Mouse (Mus musculus) neural tube, embryonic 12.5 days (tissue): Measurements from ENCODE around the gene Kctd11. TPM values are rescaled to one million over a fixed set of nuclear protein-coding genes. Genes with fewer than 3 reads are reported as not detected.
A peak's percentile ranks its signal among the peaks of the same experiment; 100 is the strongest.
"Not testable (repeated sequence)": the region's sequence is repeated elsewhere in the genome, so short reads cannot be mapped to it uniquely, and the experiment has no call there.

Source experiments
- ATAC-seq: fragments of 200-750 bp; cut with Nextera tagmentation; 2 replicates; pipeline ENCODE4 v1.8.0; 2017; ENCODE audit warnings: low read depth, mild to moderate bottlenecking, moderate TSS enrichment, moderate library complexity; ENCODE audit not compliant: low FRiP score
- H3K27ac ChIP-seq: fragments of 300-500 bp; sonication (generic); 2 replicates; pipeline ENCODE4 v1.5.1; 2016
- H3K27me3 ChIP-seq: fragments of 300-500 bp; sonication (generic); replicated peaks from 2 replicates; pipeline ENCODE4 v1.6.1; 2016; ENCODE audit warnings: mild to moderate bottlenecking
- H3K36me3 ChIP-seq: fragments of 300-500 bp; sonication (generic); 2 replicates; pipeline ENCODE4 v1.6.1; 2016; ENCODE audit warnings: mild to moderate bottlenecking
- H3K4me1 ChIP-seq: fragments of 300-500 bp; sonication (generic); 2 replicates; pipeline ENCODE4 v1.6.1; 2016
- H3K4me2 ChIP-seq: fragments of 300-500 bp; sonication (generic); replicated peaks from 2 replicates; pipeline ENCODE4 v1.6.1; 2016; ENCODE audit warnings: mild to moderate bottlenecking
- H3K4me3 ChIP-seq: fragments of 300-500 bp; sonication (generic); 2 replicates; pipeline ENCODE4 v1.5.1; 2016
- H3K9ac ChIP-seq: fragments of 300-500 bp; sonication (generic); 2 replicates; pipeline ENCODE4 v1.6.1; 2016; ENCODE audit warnings: mild to moderate bottlenecking
- H3K9me3 ChIP-seq: fragments of 300-500 bp; sonication (generic); 2 replicates; pipeline ENCODE4 v1.6.1; 2016; ENCODE audit warnings: mild to moderate bottlenecking
- WGBS: fragments of 180-500 bp; shearing (Covaris S2); methylation state at CpG from one replicate; pipeline ENCODE4 v1.1.7; 2016; 5-methylcytosine and 5-hydroxymethylcytosine counted together
- polyA plus RNA-seq: library from polyadenylated mRNA; unstranded; fragments of >200 nt; fragmentation: Nextera tagmentation; extraction: Ambion mirVana; gene quantifications from 2 replicates; pipeline ENCODE4 v1.2.1, GENCODE M21; 2016

Gene Kctd11
- polyA plus RNA-seq, 1 experiment from 2014 or later, result 3.1 TPM

GRCm38 (mm10) chr11:69917379-69917948 lies 36.3 kb upstream of the Kctd11 start:
- 84% methylated on average over 8 of the region's 8 CpGs for WGBS
- no peak overlapping the region for H3K4me3 ChIP-seq
- no peak for ATAC-seq
- H3K27ac ChIP-seq, result no peak overlapping the region
- H3K36me3 ChIP-seq, result peaks cover 54% of the 10 kb centered on the region
- no peak overlapping the region for H3K9ac ChIP-seq
- peaks cover 41% of the 10 kb centered on the region for H3K4me1 ChIP-seq
- H3K27me3 ChIP-seq, result no peaks in the 10 kb centered on the region
- no peak overlapping the region for H3K4me2 ChIP-seq
- no peaks in the 10 kb centered on the region for H3K9me3 ChIP-seq

- H3K9ac ChIP-seq, H3K4me3 ChIP-seq, H3K27me3 ChIP-seq, H3K4me2 ChIP-seq, ATAC-seq, H3K27ac ChIP-seq, H3K9me3 ChIP-seq: not testable (repeated sequence)
- H3K4me1 ChIP-seq, result peaks cover 41% of the 10 kb centered on the region
- peaks cover 61% of the 10 kb centered on the region for H3K36me3 ChIP-seq
- WGBS, result 65% methylated on average over 7 of the region's 7 CpGs
Measured at GRCm38 (mm10) chr11:69916652-69917378, 35.6 kb upstream of the Kctd11 start.

- no peak for ATAC-seq
- Histone ChIP-seq H3K9ac (no peak overlapping the region), H3K27ac (no peak overlapping the region), H3K9me3 (no peaks in the 10 kb centered on the region), H3K4me1 (peaks cover 41% of the 10 kb centered on the region), H3K27me3 (no peaks in the 10 kb centered on the region), H3K36me3 (peaks cover 70% of the 10 kb centered on the region), H3K4me2 (peak overlapping the region; percentile 100), H3K4me3 (no peak overlapping the region)
- 65% methylated on average over 5 of the region's 5 CpGs for WGBS
Measured at GRCm38 (mm10) chr11:69915667-69916627, 34.7 kb upstream of the Kctd11 start.

- Histone ChIP-seq H3K27me3 (no peaks in the 10 kb centered on the region), H3K4me2 (peak overlapping the region; percentile 100), H3K4me3 (peak overlapping the region; percentile 77), H3K36me3 (peaks cover 79% of the 10 kb centered on the region), H3K4me1 (peaks cover 41% of the 10 kb centered on the region), H3K9me3 (no peaks in the 10 kb centered on the region), H3K27ac (no peak overlapping the region), H3K9ac (peak overlapping the region; percentile 80)
- no peak for ATAC-seq
- WGBS, result 39% methylated on average over 9 of the region's 9 CpGs
Measured at GRCm38 (mm10) chr11:69914917-69915430, 33.8 kb upstream of the Kctd11 start.

GRCm38 (mm10) chr11:69914372-69914764 lies 33.2 kb upstream of the Kctd11 start:
- Histone ChIP-seq H3K4me3 (peak overlapping the region; percentile 77), H3K27me3 (no peaks in the 10 kb centered on the region)
- ATAC-seq, result no peak; the same call in 1 of the 2 replicates

GRCm38 (mm10) chr11:69913554-69914371 lies 32.6 kb upstream of the Kctd11 start, which contains the start of gene Gps2:
Gps2 (plus strand) TSS chr11:69913888.
- Histone ChIP-seq H3K36me3 (peaks cover 84% of the 10 kb centered on the region), H3K4me3 (peak within 1 kb of the TSS; percentile 77), H3K9me3 (no peaks in the 10 kb centered on the region), H3K27me3 (no peaks in the 10 kb centered on the region), H3K4me2 (peak within 1 kb of the TSS; percentile 100), H3K9ac (peak within 1 kb of the TSS; percentile 80), H3K27ac (peak within 1 kb of the TSS; percentile 67), H3K4me1 (peaks cover 30% of the 10 kb centered on the region)
- peak; percentile 91 for ATAC-seq
- WGBS, result 2% methylated on average over 61 of the region's 61 CpGs

More at GRCm38 (mm10) chr11:69914372-69914764, 33.2 kb upstream of the Kctd11 start:
- peak overlapping the region; percentile 100 for H3K4me2 ChIP-seq
- no peaks in the 10 kb centered on the region for H3K9me3 ChIP-seq
- 4% methylated on average over 17 of the region's 17 CpGs for WGBS
- peaks cover 85% of the 10 kb centered on the region for H3K36me3 ChIP-seq
- peak overlapping the region; percentile 67 for H3K27ac ChIP-seq
- peak overlapping the region; percentile 80 for H3K9ac ChIP-seq
- peaks cover 36% of the 10 kb centered on the region for H3K4me1 ChIP-seq

GRCm38 (mm10) chr11:69912716-69913530 lies 31.7 kb upstream of the Kctd11 start:
- H3K36me3 ChIP-seq, result peaks cover 85% of the 10 kb centered on the region
- no peaks in the 10 kb centered on the region for H3K27me3 ChIP-seq
- H3K4me3 ChIP-seq, result peak overlapping the region; percentile 5; the same call in 1 of the 2 replicates
- peaks cover 30% of the 10 kb centered on the region for H3K4me1 ChIP-seq
- H3K9me3 ChIP-seq, result no peaks in the 10 kb centered on the region
- no peak overlapping the region; the same call in 1 of the 2 replicates for H3K27ac ChIP-seq
- H3K9ac ChIP-seq, result peak overlapping the region; percentile 80; the same call in 1 of the 2 replicates
- WGBS, result 77% methylated on average over 15 of the region's 15 CpGs
- peak; percentile 15; the same call in 1 of the 2 replicates for ATAC-seq
- H3K4me2 ChIP-seq, result peak overlapping the region; percentile 100

- H3K36me3 ChIP-seq, result peaks cover 85% of the 10 kb centered on the region
- no peak overlapping the region for H3K4me2 ChIP-seq
- H3K27me3 ChIP-seq, result no peaks in the 10 kb centered on the region
- peaks cover 30% of the 10 kb centered on the region for H3K4me1 ChIP-seq
- 93% methylated on average over 6 of the region's 6 CpGs for WGBS
- H3K9me3 ChIP-seq, result no peaks in the 10 kb centered on the region
- H3K4me3 ChIP-seq, result 0 out of 2 replicates have a peak overlapping the region, but pooled peaks have one; percentile 3
- H3K9ac ChIP-seq, result no peak overlapping the region
- H3K27ac ChIP-seq, result no peak overlapping the region
- no peak for ATAC-seq
Measured at GRCm38 (mm10) chr11:69911701-69912100, 30.5 kb upstream of the Kctd11 start.

- H3K4me3 ChIP-seq, result no peak overlapping the region
Measured at GRCm38 (mm10) chr11:69910781-69911560, 29.8 kb upstream of the Kctd11 start.

GRCm38 (mm10) chr11:69910177-69910576 lies 29.0 kb upstream of the Kctd11 start:
- Histone ChIP-seq H3K27me3 (no peaks in the 10 kb centered on the region), H3K36me3 (peaks cover 85% of the 10 kb centered on the region), H3K9me3 (no peaks in the 10 kb centered on the region), H3K4me3 (no peak overlapping the region), H3K27ac (no peak overlapping the region), H3K9ac (no peak overlapping the region), H3K4me2 (no peak overlapping the region), H3K4me1 (peaks cover 17% of the 10 kb centered on the region)
- no peak for ATAC-seq
- 95% methylated on average over 8 of the region's 8 CpGs for WGBS

More at GRCm38 (mm10) chr11:69910781-69911560, 29.8 kb upstream of the Kctd11 start:
- Histone ChIP-seq H3K27me3 (no peaks in the 10 kb centered on the region), H3K9ac (no peak overlapping the region), H3K4me2 (no peak overlapping the region), H3K9me3 (no peaks in the 10 kb centered on the region), H3K27ac (no peak overlapping the region), H3K4me1 (peaks cover 25% of the 10 kb centered on the region), H3K36me3 (peaks cover 85% of the 10 kb centered on the region)
- 97% methylated on average over 17 of the region's 17 CpGs for WGBS
- no peak for ATAC-seq
